Mouse (Mus musculus) liver, postnatal 0 days (tissue): Measurements from ENCODE around the gene Klhl8. TPM values are rescaled to one million over a fixed set of nuclear protein-coding genes. Genes with fewer than 3 reads are reported as not detected.

Source experiments
- ATAC-seq: fragments of 200-750 bp; cut with Nextera tagmentation; 2 replicates; pipeline ENCODE4 v1.8.0; 2017; ENCODE audit warnings: mild to moderate bottlenecking, moderate library complexity
- DNase-seq: peaks from one replicate; pipeline ENCODE4 v3.0.0-alpha.2; 2016
- H3K27ac ChIP-seq: fragments of 300-500 bp; sonication (generic); 2 replicates; pipeline ENCODE4 v1.5.1; 2014; ENCODE audit warnings: antibody characterized with exemption, moderate library complexity, mild to moderate bottlenecking, low read depth
- H3K27me3 ChIP-seq: fragments of 300-500 bp; sonication (generic); 2 replicates; pipeline ENCODE4 v1.6.1; 2014; ENCODE audit warnings: low read length, control low read depth, mixed read lengths; ENCODE audit not compliant: insufficient read depth
- H3K36me3 ChIP-seq: fragments of 300-500 bp; sonication (generic); replicated peaks from 2 replicates; pipeline ENCODE4 v1.6.1; 2014; ENCODE audit warnings: mild to moderate bottlenecking, control low read depth, low read length, moderate library complexity, mixed read lengths; ENCODE audit not compliant: insufficient read depth
- H3K4me1 ChIP-seq: fragments of 300-500 bp; sonication (generic); 2 replicates; pipeline ENCODE4 v1.6.1; 2014; ENCODE audit warnings: antibody characterized with exemption, mild to moderate bottlenecking, control low read depth; ENCODE audit not compliant: insufficient read depth
- H3K4me2 ChIP-seq: fragments of 300-500 bp; sonication (generic); 2 replicates; pipeline ENCODE4 v1.6.1; 2014; ENCODE audit warnings: low read depth, mild to moderate bottlenecking, low read length, moderate library complexity, mixed read lengths
- H3K4me3 ChIP-seq: fragments of 300-500 bp; sonication (generic); 2 replicates; pipeline ENCODE4 v1.5.1; 2014; ENCODE audit warnings: low read depth, low read length
- H3K9ac ChIP-seq: fragments of 300-500 bp; sonication (generic); replicated peaks from 2 replicates; pipeline ENCODE4 v1.6.1; 2014; ENCODE audit warnings: mild to moderate bottlenecking, moderate library complexity
- H3K9me3 ChIP-seq: fragments of 300-500 bp; sonication (generic); 2 replicates; pipeline ENCODE4 v1.6.1; 2016; ENCODE audit warnings: mild to moderate bottlenecking, control low read depth, low read length, mixed read lengths
- CTCF ChIP-seq: sonication (generic); IDR thresholded peaks from 2 replicates; pipeline ENCODE4 v1.5.1; 2016; ENCODE audit warnings: antibody characterized with exemption, low read depth
- EP300 ChIP-seq: IDR thresholded peaks from 2 replicates; pipeline ENCODE4 v1.6.1; 2016; ENCODE audit warnings: antibody characterized with exemption, low read depth, mild to moderate bottlenecking
- WGBS: fragments of 180-500 bp; shearing (Covaris S2); extraction: QIAGEN DNeasy Blood & Tissue Kit; methylation state at CpG from one replicate; pipeline ENCODE4 v1.1.7; 2014; ENCODE audit not compliant: insufficient replicate concordance; 5-methylcytosine and 5-hydroxymethylcytosine counted together
- polyA plus RNA-seq: library from polyadenylated mRNA; unstranded; fragments of >200 nt; fragmentation: Nextera tagmentation; extraction: Ambion mirVana; gene quantifications from 2 replicates; pipeline ENCODE4 v1.2.1, GENCODE M21; 2015

Gene Klhl8
- polyA plus RNA-seq, 1 experiment from 2014 or later = 1.9 TPM

- Histone ChIP-seq H3K36me3 (peaks cover 97% of the 10 kb centered on the region), H3K4me3 (no peak overlapping the region), H3K9me3 (no peaks in the 10 kb centered on the region), H3K4me2 (no peak overlapping the region), H3K9ac (no peak overlapping the region), H3K27ac (no peak overlapping the region), H3K27me3 (no peaks in the 10 kb centered on the region), H3K4me1 (no peaks in the 10 kb centered on the region)
- 62% methylated on average over 1 of the region's 1 CpGs for WGBS
- ATAC-seq (no peak), DNase-seq (peak; percentile 49)
- TF ChIP-seq EP300 (no peak), CTCF (peak; percentile 68)
Observed at GRCm38 (mm10) chr5:103843938-103844337, 67.1 kb downstream of the Klhl8 start.

DNA sequence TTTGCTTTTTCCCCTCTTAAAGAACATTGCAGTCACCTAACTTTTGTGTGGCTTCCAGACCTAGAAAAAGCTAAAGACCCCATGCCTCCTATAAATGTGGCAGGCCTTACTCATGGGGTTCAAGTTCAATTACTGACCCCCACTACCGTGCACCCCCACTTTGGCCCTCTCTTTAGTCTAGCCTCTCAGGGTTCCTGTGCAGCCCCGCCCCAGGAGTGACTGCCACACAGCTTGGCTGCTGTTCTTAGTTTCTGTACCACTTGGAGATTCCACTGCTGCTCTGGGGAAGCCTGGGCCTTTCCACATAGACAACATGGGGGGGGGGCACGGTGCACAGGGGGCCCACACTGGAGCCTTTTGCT, 71.8 kb downstream of the Klhl8 start:
- H3K27ac ChIP-seq = no peak overlapping the region
- no peaks in the 10 kb centered on the region for H3K9me3 ChIP-seq
- ATAC-seq (no peak), DNase-seq (no peak)
- peaks cover 3% of the 10 kb centered on the region; the same call in 1 of the 2 replicates for H3K4me1 ChIP-seq
- H3K4me3 ChIP-seq = no peak overlapping the region
- H3K27me3 ChIP-seq = no peaks in the 10 kb centered on the region
- TF ChIP-seq CTCF (no peak), EP300 (no peak)
- 85% methylated on average over 3 of the region's 3 CpGs for WGBS
- no peak overlapping the region for H3K9ac ChIP-seq
- H3K4me2 ChIP-seq = no peak overlapping the region
- H3K36me3 ChIP-seq = peaks cover 86% of the 10 kb centered on the region

GRCm38 (mm10) chr5:103838550-103839264, 72.4 kb downstream of the Klhl8 start:
- Histone ChIP-seq H3K4me2 (no peak overlapping the region), H3K4me1 (peaks cover 3% of the 10 kb centered on the region; the same call in 1 of the 2 replicates), H3K4me3 (no peak overlapping the region), H3K36me3 (peaks cover 86% of the 10 kb centered on the region), H3K27me3 (no peaks in the 10 kb centered on the region), H3K9me3 (no peaks in the 10 kb centered on the region), H3K9ac (no peak overlapping the region), H3K27ac (no peak overlapping the region)
- 79% methylated on average over 15 of the region's 15 CpGs for WGBS
- TF ChIP-seq EP300 (no peak), CTCF (no peak)
- ATAC-seq (0 out of 2 replicates have a peak, but pooled peaks have one; percentile 23), DNase-seq (no peak)

GRCm38 (mm10) chr5:103836148-103836784, 74.8 kb downstream of the Klhl8 start:
- Histone ChIP-seq H3K4me3 (no peak overlapping the region), H3K27ac (no peak overlapping the region), H3K4me1 (peaks cover 3% of the 10 kb centered on the region; the same call in 1 of the 2 replicates), H3K4me2 (no peak overlapping the region), H3K36me3 (peaks cover 83% of the 10 kb centered on the region), H3K9me3 (no peaks in the 10 kb centered on the region), H3K27me3 (no peaks in the 10 kb centered on the region), H3K9ac (no peak overlapping the region)
- TF ChIP-seq EP300 = no peak
- no peak for TF ChIP-seq CTCF
- WGBS = 81% methylated on average over 10 of the region's 11 CpGs
- no peak for ATAC-seq
- DNase-seq = no peak

GRCm38 (mm10) chr5:103835471-103836147, 75.5 kb downstream of the Klhl8 start:
- no peaks in the 10 kb centered on the region for H3K9me3 ChIP-seq
- DNase-seq (no peak), ATAC-seq (no peak)
- H3K4me2 ChIP-seq = no peak overlapping the region
- H3K27me3 ChIP-seq = no peaks in the 10 kb centered on the region
- peaks cover 3% of the 10 kb centered on the region; the same call in 1 of the 2 replicates for H3K4me1 ChIP-seq
- H3K27ac ChIP-seq = no peak overlapping the region
- H3K9ac ChIP-seq = no peak overlapping the region
- no peak overlapping the region for H3K4me3 ChIP-seq
- peaks cover 83% of the 10 kb centered on the region for H3K36me3 ChIP-seq
- no peak for TF ChIP-seq CTCF
- TF ChIP-seq EP300 = no peak
- WGBS = 78% methylated on average over 15 of the region's 15 CpGs

DNA sequence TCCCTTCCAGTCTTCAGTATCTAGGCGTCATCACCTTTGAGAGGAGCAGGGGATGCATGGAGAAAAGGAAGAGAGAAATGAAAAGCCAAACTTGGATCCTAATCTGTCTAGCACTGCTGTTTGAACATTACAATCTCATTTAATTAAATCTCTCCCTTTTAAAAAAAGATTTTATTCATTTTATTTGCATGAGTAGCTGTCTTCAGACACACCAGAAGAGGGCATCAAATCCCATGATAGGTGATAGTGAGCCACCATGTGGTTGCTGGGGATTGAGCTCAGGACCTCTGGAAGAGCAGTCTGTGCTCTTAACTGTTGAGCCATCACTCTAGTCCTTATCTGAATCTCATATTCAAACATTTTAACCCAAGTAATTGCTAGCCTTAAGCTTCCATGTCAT, 80.2 kb downstream of the Klhl8 start:
- H3K9ac ChIP-seq = no peak overlapping the region
- no peak overlapping the region for H3K4me2 ChIP-seq
- no peaks in the 10 kb centered on the region for H3K9me3 ChIP-seq
- H3K27me3 ChIP-seq = no peaks in the 10 kb centered on the region
- WGBS = 87% methylated on average over 1 of the region's 1 CpGs
- no peak overlapping the region for H3K27ac ChIP-seq
- TF ChIP-seq EP300 (no peak), CTCF (no peak)
- DNase-seq (no peak), ATAC-seq (no peak)
- H3K4me3 ChIP-seq = no peak overlapping the region
- no peaks in the 10 kb centered on the region for H3K4me1 ChIP-seq
- peaks cover 96% of the 10 kb centered on the region for H3K36me3 ChIP-seq
